Mouse (Mus musculus) olfactory bulb, adult 2 months (tissue): Measurements from ENCODE around the gene Gcnt7.

Experiments used
- CTCF ChIP-seq: fragments of 200-500 bp; IDR thresholded peaks from 2 replicates; pipeline ENCODE4 v1.5.1; 2012; ENCODE audit warnings: low read depth, mild to moderate bottlenecking, low read length, moderate library complexity; ENCODE audit not compliant: insufficient read depth
- POLR2A ChIP-seq: fragments of 200-500 bp; IDR thresholded peaks from 2 replicates; pipeline ENCODE4 v1.6.1; 2012; ENCODE audit warnings: mild to moderate bottlenecking, low read depth, low read length, moderate library complexity; ENCODE audit not compliant: insufficient read depth

DNA sequence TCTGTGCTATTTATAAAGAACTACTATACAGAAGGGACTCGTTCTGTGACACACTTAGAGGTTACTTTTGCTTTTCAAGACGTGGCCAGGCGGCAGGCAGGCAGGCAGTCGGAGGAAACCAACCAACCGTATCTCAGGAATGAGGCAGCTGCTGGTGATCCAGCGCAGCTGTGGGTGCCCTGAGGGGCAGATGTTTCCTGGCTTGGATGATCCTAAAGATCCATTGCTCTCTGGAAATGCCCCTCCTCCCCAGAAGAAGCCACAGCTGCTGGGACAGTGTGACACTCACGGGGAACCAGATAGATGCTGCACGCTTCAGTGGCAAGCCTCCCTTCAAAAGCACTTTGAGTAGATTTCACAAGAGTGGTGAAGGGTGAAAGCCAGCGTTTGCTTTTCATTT is 45.9 kb downstream of the Gcnt7 start:
- TF ChIP-seq CTCF (no peak), POLR2A (no peak)
